Mouse (Mus musculus) ES-CJ7 (cell line): Measurements from ENCODE around the gene Cdc42ep2.

Source experiments
- DNase-seq: peaks from one replicate; pipeline ENCODE4 v3.0.0; 2011; ENCODE audit warnings: low read depth, low spot score

The Cdc42ep2 gene

DNA sequence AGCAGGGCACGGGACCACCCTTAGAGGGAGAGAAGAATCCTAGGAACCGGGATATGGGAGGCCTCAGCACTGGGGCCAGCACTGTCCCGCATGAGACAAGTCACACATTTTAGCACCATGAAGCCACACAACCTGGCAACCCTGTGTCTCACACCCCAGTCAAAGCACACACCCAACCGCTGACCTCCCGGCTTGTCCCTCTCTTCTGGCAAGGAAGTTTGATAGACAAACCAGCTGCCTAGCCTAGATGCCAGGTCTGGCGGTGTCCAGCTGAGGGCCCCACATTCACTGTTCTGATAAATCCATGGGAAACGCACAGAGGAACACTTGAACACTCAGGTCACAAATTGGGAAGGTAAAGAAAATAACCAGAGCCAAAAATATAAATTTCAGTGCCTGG is 18.0 kb upstream of the Cdc42ep2 start:
- no peak for DNase-seq

DNA sequence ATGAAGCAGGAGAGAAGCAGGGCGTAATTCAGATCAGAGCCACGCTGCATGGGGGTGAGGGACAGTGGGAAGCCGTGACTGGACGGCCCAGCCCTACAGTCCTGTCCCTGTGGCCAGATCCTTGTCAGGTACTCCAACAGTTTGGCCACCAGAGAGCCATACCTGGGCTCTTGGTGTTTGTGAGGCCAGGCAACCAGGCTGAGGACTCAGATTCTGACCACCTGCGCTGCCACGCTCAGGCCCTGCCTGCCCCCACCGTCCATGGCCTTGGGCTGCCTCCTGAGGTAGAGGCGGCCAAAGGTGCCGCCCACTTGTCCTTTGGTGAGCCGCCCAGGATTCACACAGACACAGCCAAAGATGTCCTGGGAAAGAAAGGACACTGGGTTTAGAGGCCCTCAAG is 16.0 kb upstream of the Cdc42ep2 start:
- DNase-seq, result no peak

DNA sequence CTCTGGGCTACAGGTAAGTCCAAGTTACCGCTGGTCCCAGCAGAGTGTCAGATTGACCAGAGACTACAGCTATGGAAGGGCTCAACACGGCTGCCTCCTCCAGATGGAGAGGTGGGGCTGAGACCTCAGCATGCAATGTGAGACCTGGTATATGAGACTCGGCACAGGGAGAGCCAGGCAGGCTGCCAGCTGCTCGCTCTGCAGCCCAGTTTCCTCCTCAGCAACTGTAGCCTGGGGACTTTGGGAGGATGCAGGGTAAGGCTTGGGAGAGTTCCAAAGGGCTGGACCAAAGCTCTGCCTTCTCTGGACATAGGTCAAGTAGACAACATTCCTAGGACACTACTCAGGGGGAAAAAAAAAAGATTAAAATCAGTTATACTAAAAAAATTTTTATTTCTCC is 15.6 kb upstream of the Cdc42ep2 start:
- no peak for DNase-seq

DNA sequence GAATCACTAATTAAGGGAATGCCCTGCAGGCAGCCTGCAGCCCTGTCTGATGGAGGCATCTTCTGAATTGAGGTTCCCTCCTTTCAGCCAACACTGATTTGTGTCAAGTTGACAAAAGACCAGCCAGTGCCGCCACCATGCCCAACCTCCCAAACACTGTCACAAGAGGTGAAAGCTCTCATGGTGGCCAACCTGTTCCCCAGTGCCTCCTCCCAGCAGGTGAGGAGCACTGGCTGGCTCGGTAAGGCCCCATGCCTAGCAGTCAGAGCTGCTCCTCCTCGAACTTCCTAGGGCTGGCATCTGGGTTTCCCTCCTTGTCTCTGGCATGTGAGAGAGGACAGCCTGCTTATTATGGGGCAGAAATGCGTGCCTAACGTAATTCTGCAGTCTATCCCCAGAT is 15.1 kb upstream of the Cdc42ep2 start:
- no peak for DNase-seq

DNA sequence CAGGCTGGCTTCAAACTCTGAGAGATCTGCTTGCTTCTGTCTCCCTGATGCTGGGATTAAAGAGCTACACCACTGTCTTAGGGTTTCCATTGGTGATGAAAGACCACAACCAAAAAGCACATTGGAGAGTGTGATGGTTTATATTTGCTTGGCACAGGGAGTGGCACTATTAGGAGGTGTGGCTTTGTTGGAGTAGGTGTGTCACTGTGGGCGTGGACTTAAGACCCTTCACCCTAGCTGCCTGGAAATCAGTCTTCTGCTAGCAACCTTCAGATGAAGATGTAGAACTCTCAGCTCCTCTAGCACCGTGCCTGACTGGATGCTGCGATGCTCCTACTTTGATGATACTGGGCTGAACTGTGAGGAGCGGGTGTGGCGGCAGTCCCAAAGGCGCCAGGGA is 13.9 kb upstream of the Cdc42ep2 start:
- DNase-seq, result no peak

DNA sequence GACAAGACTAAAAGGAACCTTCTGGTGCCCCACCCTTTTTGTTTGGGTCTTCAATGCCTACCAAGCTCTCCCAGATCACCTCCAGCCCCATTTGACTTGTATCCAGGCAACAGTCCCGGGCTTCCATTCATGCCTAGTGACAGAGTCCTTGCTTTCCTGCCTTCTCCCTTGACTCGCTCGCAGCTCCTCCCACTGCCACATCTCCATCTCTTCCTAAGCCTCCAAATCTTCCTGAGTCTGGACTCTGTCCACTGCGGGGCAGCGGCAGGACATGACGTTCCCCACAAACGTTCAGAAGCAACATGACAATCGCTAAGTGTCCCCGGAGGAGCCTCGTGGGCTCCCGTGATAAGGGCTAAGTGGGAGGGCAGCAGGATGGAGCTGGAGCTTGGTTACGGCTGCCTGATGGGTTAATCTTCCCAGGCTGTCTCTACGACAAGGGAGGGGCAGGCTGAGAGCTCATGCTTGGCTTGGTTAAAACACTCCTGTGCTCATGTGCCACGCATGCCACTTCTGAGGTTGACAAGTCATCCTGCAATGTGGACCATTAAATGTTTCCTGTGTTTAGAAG is 13.3 kb upstream of the Cdc42ep2 start:
- no peak for DNase-seq

DNA sequence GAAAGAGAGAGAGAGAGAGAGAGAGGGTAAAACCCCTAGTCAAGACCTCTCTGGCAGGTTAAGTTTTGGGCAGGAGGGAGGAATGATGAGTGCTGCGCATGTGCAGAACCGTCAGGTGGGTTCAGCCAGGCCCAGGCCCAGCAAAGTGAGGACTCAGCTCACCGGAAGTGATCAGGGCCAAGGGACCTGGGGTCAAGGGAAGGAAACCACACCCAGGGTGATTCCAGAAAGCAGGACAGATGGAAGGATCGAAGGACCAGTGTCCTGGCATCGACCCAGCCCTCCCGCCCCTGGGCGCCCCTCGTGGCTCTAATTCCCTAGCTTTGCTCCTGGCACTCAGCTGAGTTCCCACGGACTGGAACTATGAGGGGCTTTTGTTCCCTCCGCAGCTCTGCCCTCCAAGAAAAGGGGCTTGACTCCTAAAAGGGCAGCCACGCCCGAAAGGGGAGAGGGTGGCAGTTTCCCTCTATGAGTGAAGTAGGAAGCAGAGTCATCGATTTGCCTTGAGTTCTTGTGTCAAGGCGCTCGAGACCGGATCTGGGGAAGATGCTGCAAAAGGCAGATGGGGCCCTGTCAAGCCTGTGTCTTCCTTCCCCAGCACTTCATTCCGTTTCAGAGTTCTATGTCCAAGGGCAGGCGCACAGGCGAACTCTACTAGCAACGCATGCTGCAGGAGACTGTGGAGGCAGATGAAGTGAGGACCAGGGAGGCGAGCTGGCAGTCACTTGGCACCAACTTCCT is 12.6 kb upstream of the Cdc42ep2 start:
- DNase-seq, result no peak

DNA sequence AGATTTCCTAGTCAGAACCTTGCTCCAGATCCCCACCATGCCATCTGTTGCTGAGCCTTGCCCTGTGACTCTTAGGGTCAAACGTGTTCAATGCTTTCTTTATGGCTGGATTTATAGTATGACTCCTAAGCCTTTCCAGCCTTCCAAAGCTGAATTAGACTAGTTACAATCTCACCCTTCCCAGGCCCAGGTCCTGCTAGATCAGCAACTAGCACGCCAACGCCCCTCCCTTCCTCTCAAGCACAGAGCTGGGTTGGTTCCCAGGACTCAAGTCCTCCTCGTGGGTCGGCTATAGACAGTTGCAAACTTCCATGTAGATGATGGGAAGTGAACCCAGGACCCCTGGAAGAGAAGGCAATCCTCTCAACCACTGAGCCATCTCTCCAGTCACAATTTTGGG is 11.1 kb upstream of the Cdc42ep2 start:
- DNase-seq, result no peak

DNA sequence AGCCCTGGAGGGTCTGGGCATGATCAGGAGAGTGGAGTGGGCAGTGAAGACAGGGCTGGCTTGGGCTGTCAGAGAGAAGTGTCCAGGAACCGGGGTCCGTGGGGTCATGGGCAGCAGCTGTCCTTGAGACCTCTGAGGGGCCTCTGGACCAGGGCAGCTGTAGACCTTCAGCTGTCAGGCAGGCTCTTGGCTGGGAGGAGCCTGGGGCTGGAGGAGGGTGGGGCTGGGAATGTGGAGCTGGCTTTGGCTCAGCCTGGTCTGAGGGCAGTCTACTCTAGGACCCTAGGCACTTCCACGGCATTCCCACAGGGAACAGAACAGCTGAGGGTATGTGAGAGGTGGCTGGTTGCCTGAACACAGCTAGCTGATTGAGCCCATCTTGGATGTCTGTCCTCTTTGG is 10.7 kb upstream of the Cdc42ep2 start:
- DNase-seq, result no peak

DNA sequence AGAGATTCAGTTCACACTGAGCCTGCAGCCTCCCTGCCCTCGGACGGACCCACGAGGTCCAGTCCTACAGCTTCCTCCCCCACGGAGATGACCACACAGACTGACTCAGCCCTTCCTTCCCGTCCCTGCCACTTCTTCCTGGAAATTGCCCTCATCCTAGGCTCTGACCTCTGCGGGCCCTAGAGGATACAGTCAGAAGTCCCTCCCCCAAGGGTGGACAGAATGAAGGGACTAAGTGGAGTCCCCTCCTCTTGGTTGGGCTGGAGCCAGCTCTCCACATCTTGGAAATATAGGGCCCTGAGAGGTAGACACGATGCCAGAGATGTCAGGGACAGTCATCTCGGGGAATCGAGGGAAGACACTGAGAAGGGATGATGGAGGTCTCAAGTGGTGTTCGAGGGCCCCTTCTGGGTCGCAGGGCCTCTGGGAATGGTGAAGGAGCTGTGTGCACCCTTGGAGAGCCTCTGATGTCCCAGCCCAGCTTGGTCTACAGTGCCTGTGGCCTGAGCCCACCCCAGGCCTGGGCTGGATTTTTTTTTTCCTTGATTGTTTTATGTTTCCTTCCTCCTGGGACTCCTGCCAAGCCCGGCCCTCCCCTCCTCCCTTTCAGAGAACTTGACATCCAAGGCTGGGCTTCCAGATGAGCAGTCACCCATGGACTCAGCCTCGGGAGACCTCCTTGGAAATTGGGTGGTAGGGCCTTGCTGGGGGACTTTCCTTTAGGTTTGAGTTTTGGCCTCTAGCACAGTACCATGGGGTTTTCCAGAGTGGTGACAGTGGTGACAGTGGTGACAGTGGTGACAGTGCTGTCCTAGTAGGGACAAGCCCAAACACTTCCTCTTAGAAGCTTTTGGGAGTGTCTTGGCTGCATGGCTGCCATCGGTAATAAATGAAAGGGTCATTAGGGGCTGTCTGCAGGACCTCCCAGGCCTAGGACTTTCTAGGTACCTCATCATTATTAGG is 5.3 kb upstream of the Cdc42ep2 start:
- DNase-seq, result no peak

DNA sequence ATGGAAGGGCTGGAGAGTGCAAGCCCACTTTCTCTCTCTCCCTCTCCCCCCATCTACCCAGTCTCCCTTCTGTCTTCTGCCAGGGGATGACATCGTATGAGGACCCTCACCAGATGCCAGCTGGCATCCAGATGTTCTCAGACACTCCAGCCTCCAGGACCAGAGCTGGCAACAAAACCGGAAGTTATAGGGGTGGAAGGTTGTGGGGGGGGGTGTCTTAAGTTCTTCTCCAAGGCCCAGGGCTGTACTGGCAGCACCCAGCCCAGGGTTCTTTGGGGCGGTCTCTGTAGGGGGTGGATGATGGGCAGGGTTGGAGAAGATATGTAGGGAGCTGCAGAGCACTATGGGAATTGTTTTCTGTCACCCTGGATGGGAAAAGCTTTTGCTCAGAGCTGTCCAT is 3.9 kb upstream of the Cdc42ep2 start:
- DNase-seq, result no peak

DNA sequence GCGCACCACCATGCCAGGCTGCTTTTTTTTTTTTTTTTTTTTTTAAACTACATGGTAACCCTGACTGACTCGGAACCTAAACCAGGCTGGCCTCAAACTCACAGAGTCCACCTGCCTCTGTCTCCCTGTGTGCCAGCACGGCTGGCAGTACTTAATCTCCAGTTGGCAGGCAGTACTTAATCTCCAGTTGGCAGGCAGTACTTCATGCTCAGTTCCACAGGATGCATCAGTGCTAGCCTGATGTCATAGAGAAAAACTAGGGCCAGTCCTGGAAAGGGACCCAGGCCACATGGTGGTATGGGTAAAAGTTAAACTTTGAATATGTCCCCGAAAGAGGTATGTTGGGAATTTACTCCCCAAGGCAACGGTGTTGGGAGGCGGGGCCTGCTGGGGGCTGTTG is 3.5 kb upstream of the Cdc42ep2 start:
- no peak for DNase-seq

DNA sequence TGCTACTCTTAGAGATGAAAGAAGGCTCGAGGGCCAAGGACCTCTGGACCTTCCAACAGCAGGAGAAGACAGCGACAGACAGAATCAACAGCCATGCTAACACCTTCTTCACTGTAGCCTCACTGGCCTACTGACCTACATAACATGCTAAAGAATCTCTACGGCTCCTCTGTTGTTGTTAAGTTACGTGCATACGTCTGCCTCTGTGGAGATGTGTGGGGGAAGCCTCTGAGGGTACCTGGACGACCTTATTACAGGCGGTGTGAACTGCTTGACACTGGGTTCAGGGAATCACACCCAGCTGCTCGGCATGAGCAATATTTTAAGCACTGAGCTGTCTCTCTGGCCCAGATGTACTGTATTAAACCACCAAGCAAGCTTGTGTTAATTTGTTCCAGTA is 2.9 kb upstream of the Cdc42ep2 start:
- no peak for DNase-seq

DNA sequence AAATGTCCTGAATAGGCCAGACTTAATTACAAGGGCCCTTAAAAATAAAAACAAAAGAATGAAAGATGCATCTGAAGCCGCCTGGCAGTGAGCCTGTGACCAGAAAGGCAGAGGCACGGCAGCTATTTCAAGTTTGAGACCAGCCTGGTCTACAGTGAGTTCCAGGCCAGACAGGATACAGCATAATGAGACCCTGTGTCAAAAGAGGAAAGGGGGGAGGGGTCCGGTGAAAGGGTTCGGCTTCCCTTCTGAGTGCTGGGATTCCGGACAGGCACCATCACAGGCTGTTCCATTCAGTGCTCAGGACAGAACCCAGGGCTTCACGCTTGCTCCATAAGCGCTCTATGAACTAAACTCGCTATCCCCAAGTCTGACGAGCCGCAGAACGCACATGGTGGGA is 2.4 kb upstream of the Cdc42ep2 start:
- DNase-seq, result no peak

DNA sequence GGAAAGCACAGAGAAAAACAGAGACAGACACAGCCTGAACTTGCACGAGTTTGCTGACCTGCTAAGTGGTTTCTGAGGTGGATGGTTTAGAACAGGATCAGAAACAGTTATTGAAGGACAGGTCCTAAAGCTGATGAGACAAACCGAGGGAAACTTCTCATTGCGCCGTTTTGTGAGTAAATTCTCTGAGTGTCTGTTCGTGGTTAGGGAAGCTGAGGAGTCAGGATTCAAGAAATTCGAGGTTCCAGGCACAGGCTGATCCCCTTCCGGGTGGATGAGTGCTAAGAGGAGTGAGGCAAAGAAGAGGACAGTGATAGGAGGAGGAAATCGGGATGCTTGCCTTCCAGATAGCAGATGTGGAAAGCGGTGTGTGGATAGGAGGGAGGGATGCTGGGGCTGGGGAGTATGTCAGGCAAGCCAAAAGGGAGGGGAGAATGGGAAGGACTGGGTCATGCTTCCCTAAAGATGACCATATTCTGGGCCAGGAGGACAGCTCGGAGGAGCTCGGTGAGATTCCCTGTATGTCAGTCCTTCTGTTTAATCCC is 767 bp upstream of the Cdc42ep2 start:
- DNase-seq, result no peak

DNA sequence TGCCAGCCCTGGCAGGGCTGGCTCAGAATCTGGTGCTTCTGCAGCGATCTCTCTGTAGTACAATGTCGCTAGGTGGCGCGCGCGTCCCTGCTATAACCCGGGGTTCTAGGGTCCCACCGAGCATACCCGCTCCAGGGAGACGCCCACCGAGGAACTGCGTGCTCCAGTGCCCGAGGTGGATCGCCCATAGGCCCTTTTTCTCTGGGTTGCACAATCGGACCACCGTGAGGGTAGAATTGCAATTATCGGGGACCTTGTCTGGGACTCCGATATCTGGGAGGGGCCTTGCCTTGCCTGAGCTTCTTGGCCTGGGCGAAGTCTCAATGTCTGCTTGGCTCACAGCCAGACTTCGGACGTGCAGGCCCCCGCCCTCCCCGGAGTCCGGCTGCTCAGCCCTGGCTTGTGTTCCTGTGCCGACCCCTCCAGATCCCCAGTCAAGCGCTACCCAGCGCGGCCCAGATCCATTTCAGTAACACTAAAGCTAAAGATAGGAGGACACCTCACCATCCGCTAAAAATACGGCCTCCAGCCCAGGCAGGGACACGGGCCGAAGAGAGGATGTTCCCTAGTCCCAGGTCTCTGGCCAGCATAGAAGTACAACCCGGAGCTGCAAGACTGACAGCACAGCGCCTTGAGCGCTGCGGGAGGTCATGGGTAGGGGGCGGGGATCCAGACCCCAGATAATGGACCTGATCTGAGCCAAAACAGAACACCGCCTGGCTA is 465 bp downstream of the Cdc42ep2 start:
- DNase-seq, result peak; percentile 90

DNA sequence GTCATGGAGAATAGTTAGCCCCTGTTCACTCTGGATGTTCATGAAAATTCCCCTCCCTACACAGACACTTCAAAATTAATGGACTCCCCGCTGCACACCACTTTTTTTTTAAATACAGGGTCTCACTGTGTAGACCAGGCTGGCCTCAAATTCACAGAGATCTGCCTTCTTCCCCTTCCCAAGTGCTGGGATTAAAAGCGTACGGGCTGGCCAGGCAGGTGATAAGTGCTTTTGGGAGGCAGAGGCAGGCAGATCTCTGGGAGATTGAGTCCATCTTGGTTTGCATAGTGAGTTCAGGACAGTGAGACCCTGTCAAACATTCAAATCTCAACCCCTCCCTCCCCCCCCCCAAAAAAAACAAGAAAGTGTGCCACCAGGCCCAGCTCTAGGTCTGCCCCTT is 1.7 kb downstream of the Cdc42ep2 start:
- DNase-seq, result no peak

DNA sequence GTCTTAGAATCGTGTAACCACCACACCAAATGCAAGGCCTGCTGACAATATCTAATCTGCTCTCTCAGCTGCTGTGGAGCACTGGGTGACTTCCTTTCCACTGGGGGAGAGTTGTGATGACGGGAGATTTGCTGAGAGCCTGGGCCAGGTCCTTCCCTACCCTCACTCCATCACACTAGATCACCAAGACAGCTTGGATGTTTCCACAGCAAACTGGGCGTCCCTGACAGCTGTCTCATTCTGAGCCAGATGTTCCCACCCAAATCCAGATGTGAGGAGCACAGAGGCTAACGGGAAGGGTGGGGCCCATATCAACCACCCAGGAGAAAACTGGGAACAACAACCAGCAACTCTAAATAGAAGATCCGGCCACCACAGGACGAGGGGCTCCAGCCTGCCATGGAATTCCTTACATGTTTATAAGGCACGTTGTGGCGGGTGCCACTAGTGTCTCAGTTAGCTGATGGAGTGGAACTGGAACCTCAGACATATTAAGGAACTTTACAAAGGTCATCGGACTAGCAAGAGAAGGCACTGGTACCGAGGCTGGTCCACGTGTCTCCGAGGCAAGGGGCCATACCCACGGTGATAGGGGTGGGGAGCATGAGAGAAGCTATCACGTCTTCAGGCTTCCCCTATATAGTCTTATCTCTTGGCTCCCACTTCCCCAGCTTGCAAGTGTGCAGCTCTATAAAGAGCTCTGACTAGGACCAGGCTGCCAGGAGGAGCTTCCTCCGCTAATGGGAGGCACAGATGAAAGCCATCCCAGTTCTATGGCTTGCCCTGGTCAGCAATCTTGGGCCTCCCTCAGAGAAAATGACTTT is 2.3 kb downstream of the Cdc42ep2 start:
- no peak for DNase-seq

DNA sequence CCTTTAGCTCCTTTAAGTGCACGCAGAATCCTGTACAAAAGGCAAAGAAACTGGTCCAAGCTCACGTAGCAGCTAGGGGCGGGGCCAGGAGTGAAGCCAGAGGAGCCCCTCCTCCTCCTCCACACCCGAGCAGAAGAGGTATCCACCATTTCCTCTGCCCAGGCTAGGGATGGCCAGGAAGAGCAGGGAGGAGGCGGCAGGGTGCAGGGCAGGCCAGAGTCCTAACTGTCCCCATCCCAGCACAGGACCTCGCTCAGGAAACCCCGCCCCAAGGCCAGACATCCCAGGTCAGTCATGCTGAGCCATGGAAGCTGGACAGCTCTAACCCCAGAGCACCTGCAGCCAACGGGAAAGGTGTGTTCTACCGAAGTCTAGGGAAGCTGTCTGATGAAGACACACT is 2.9 kb downstream of the Cdc42ep2 start:
- peak; percentile 54 for DNase-seq

DNA sequence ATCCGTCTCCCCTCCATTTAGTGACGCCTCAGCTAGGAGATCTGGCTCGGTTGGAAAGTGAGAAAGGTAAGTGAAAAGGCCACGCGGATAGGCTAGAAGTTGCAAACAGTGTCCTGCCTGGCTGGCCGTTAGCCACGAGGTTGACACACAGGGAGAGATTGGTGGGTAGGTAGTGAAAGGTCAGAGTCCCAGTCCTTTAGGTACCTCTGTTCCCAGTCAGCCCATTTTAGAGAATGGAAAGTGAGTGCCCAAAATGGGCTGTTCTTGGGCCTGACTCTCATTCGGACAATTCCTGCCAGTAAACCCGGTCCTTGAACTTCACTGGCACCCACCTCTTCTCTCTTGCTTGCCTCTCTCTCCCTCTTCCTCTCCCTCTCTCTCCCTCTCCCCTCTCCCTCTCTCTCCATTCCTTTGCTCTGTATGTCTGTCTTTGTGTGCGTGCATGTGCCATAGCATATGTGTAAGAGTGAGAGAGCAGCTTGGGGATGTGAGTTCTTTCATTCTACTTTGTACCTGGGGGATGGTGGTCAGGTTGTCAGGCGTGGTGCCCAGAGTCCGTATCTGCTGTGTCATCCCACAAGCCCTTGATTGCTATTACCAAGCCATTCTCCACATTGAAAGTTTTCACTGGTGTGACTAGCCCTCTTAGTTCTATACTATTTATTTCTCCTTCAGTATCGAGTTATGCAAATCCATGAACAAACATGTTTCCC is 11.5 kb downstream of the Cdc42ep2 start, which contains the start of gene Dpf2:
Dpf2 (minus strand) TSS at position 4 of the 713 bp plus-strand sequence.
- no peak for DNase-seq
